Mouse (Mus musculus) spleen, postnatal 10 days (tissue): ENCODE measurements around the gene Ifnl3.

ENCODE experiments used
- DNase-seq, 2 experiments: peaks; one replicate each; pipeline ENCODE4 v3.0.0; 2021 to 2022; ENCODE audit warnings: low spot score in 2 of 2

Ifnl3 gene

DNA sequence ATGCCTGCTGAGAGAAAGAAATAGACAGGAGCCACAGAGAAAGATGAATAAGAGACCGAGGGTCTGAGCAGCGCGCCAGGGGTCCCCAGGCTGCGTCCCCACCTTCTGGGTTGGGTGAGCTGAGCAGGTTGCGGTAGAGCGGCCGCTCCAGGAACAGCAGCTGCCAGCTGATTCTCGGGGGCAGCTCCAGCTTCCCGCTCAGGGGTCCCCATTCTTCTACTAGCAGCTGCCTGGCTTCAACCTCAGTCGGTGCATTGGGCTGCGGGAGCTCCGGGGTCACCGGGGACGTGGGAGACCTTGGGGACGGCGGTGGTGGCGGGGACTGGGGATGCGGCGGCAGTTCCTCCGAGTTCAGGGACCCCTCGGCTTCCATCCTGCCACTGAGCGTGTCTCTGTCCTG, 24.0 kb downstream of the Ifnl3 start:
- no peak for DNase-seq

DNA sequence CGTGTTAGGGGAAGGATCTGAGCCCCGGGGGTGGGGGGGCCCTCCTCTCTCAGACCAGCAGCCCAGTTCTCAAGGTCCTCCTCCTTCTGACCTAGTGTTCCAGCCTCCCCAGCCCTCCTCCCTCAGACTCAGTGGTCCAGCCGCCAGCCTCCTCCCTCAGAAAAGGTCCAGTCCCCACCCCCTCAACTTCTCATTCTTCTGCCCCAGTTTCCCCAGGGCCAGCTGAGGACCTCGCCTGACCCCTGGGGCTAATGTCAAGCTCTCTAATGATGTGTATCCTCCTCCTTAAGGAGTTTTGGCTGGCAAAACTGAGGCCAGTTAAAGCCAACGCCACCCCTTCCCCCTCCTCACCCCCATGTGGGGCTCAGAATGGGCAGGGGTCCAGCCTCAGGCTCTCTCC, 24.5 kb downstream of the Ifnl3 start, which contains the start of gene Nccrp1:
Gene Nccrp1, minus strand, starts transcription at position 101 of the 400 bp plus-strand sequence.
- no peak for DNase-seq

DNA sequence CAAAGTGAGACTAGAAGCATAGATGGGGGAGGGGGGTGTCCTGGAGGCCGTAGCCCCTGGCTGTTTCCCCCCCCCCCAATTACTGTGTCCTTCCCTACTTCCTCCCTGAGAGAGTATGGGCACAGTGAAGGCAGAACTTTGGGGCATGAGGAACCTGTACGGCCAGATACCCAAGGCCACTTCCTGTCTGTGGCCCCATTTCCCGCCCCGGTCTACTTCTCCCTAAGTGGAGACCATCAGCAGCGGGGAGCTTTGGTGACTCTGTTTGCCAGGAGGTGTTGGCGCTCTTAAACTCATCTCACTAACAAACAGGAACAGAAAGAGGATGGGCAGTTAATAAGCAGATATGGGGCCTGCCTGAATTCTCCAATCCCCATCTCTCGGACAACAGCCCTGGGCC, 25.0 kb downstream of the Ifnl3 start:
- DNase-seq, result no peak

DNA sequence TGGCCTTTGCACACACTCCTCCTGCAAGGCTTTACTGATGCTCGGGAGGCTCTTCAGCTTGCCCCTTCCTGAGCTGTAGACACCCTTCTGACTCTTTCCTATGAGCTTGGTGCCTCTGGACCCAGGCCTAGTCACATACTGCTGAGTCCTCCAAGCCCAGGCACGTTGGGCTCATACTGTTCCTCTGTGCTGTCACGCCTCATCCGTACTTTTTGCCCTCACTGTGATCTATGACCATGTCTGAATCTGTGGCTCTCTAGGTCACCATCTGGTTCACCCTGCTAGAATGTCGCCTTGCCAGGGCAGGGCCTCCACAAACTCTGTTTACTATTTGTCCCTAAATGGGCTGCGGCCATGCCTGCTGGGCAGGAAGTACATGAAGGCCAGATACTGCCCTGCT, 30.4 kb downstream of the Ifnl3 start:
- no peak for DNase-seq

- no peak for DNase-seq
Observed at GRCm38 (mm10) chr7:28555939-28556535, 33.4 kb downstream of the Ifnl3 start.

GRCm38 (mm10) chr7:28557069-28557468, 34.4 kb downstream of the Ifnl3 start:
- no peak for DNase-seq

DNA sequence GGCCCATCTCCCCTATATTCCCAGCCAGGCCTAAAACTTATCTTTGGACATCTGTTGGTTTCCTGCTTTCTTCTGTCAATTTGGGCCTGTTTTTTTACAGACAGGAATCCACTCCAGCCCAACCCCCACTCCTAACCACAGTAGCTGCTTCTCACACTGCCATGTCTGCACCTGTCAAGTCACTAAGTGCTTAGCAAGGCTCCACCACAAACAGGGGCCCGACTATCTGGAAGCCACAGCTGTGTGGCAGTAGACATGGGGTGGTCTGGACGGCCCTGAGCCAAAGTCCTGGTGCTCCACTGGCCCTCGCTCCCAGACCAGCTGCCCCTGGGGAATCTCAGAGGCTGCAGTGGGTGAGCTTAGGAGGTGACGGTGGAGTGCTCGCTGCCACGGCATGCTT, 35.1 kb downstream of the Ifnl3 start:
- DNase-seq, result peak in 1 of 2 experiments; percentile 59

DNA sequence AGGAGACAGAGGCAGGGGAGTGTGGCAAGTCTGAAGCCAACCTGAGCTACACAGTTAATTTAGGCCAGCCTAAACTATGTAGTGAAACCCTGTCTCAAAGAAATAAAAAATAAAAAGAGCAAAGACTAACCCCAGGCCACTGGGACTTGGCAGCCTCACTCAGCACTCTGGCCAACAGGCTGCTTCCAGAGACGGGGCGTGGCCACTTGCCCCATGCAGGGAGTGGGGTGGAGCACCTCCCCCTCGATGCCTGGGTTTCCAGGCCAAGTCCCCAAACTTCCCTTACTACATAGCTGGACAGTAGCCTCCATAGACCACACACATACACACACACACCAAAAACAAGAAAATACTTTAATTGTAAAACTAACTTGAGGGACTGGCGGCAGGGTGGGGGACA, 35.9 kb downstream of the Ifnl3 start:
- DNase-seq, result no peak

DNA sequence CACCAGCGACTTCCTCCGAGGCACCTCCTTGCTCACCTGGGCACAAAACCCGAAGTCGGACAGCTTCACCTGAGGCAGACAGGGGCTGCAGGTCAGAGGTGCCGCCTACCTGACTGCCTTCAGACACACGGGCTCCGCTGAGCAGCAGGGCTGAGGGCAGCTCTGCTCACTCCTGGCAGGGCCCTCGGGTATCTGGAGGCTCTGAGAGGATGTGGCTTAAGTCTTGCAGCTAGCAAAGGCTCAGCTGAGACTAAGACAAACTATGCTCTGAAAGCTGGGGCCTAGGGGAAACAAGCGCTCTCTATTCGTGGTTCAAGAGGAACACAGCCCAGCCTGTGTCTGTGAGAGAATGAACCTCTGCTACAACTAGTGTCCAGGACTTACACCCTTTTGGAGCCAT, 38.2 kb downstream of the Ifnl3 start:
- no peak for DNase-seq

DNA sequence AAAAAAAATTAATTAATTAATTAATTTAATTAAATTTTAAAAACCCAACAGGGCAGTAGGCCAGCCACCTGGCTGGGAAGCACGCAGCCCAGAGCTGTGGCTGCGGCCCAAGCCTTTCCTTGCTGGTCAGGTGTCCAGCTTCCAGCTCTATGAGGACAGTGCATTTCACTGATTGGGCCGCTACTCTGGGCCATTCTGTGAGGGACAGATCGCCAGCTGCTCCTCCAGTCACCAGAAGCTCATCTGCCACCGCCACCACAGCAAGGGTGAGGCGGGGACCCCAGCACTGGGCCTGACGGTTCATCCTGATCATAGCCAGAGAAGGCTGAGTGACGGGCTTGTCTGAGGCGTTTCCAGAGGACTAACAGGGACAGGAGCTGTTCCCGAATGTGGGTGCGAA, 39.3 kb downstream of the Ifnl3 start:
- no peak for DNase-seq

DNA sequence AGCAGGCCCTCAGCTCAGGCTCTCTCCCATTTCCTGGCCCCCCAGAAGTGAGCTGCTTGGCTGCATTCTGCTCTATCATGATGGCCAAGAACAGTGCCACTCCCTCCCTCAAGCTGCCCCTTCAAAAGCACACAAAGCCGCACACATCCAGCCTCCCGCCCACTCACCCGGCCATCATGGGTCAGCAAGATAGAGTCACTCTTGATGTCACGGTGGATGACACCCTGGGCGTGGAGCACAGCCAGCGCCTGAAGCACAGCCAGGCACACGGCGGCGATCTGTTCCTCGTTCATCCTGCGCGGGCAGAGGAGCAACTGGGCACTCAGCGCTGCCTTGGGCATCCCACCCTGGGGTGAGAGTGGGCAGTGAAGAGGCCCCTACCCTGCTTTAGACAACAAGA, 39.7 kb downstream of the Ifnl3 start:
- no peak for DNase-seq

GRCm38 (mm10) chr7:28562951-28563350, 40.3 kb downstream of the Ifnl3 start:
- no peak for DNase-seq

DNA sequence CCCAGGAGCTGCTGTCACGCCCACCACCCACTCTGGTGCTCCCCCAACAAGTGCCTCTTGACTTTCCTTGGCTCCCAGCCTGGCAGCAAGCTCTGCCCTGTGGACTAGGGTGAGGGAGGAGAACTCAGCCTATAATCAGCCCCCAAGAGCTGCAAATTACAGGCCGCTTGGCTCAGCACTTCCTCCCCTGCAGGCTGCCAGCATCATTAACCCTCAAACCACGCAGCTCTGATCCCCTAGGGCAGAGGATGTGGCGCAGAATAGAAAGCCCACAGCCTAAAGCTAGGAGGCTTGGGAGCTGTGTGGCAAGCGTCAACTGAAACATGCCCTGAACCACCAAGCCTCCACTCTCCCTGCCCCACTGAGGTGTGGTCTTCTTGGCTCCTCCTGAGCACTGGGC, 42.8 kb downstream of the Ifnl3 start:
- no peak for DNase-seq

GRCm38 (mm10) chr7:28567539-28567938, 44.9 kb downstream of the Ifnl3 start:
- no peak for DNase-seq

- DNase-seq, result peak; percentile 61 to 79
Observed at GRCm38 (mm10) chr7:28568253-28568652, 45.6 kb downstream of the Ifnl3 start.

- no peak for DNase-seq
Observed at GRCm38 (mm10) chr7:28570291-28570981, 47.8 kb downstream of the Ifnl3 start.

GRCm38 (mm10) chr7:28570982-28571682, 48.5 kb downstream of the Ifnl3 start:
- DNase-seq, result no peak

DNA sequence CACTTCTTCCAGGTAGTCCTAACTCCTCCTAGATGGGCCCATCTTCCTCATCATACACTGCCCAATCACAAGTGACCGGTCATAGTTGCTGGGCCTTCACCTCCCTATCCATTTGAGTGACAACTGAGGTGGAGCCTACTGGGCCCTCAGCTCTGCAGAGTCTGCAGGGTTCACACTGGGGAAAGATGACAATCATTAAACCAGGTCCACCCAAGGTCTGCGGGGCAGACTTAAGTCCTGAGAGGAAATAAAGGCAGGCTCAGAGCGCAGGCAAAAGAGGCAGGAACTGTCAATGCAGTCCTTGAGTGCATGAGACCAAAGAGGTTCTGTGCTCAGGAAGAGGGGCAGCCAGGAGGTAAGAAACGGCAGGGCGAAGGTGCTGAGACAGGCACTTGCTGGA, 50.1 kb downstream of the Ifnl3 start:
- no peak for DNase-seq

DNA sequence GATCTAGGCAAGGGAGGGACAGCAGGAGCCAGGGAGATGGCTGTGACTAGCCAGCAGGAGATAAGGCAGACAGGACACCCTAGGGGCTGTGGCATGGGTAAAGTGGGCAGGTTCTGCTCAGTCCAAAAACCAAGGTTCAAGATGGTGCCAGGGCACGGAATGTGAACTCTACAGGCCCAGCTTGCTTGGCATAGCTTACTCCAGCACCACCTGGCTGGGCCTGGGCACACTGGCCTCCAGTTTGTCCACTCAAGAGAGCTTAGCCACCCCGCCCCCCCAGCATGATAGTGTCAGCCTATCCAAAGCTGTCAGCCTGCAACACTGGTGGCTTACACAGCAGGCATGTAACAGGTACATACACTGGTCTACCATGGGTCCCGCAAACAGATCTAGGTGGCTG, 50.6 kb downstream of the Ifnl3 start:
- no peak for DNase-seq
